Mouse (Mus musculus) thymus, postnatal 25 days (tissue): ENCODE results near the gene Pi16.

Experiments used
- DNase-seq: peaks from one replicate; pipeline ENCODE4 v3.0.0; 2022

Pi16 gene

GRCm38 (mm10) chr17:29304376-29305057, 13.0 kb upstream of the Pi16 start:
- peak; percentile 72 for DNase-seq

DNA sequence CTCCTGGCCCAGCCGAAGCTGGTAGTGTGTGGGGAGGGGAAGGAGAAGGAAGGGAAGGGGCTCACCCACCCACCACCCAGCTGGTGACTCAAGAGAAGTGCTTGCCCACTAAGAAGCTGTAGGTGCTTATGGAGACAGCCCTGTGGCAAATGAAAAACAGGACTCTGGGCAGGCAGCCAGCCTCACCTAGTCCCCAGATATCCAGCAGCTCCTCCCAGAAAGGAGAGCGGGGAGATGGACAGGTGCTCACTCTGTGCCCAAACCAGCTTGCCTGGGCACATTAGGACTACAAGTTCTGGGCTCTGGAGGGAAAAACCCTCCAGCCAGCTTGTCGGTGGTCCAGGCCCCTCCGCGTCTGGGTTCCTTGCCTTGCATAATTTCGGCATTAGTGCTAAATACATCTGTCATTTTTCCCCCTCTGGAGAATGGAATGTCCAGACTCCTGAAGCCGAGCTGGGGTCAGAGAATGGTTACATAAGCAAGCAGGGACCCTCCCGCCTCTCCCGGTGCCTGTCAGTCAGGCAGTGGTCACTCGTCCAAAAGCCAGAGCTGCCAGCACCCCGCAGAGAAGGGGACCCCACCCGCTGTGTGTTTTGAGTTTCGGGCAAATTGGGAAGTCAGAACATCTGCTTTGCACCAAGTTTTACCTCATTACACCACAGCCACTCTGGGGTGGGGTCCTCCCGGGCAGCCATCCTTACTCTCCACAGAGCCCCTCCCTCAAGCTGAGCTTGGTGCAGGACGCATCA, 12.2 kb upstream of the Pi16 start:
- peak; percentile 21 for DNase-seq

GRCm38 (mm10) chr17:29305871-29306270, 11.6 kb upstream of the Pi16 start:
- DNase-seq, result no peak

- DNase-seq, result no peak
Observed at GRCm38 (mm10) chr17:29310056-29310623, 7.3 kb upstream of the Pi16 start.

- no peak for DNase-seq
Observed at GRCm38 (mm10) chr17:29311602-29312001, 5.9 kb upstream of the Pi16 start.

DNA sequence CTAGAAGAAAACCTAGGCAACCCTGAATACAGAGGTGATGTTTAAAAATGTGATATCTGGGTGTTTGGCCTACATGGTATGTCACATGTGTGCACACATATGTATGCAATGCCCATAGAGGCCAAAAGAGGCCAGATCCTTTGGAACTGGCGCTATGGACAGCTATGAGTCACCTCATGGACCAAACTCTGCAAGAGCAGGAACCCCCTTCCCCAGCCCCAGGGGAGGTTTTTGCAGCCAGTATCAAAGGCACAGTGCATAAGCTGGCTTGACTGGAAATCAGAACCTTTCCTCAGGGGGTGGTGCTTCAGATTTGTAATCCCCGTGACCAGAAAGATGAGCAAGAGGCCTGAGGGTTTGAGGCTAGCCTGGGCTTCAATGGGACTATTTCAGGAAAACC, 5.4 kb upstream of the Pi16 start:
- DNase-seq, result no peak

DNA sequence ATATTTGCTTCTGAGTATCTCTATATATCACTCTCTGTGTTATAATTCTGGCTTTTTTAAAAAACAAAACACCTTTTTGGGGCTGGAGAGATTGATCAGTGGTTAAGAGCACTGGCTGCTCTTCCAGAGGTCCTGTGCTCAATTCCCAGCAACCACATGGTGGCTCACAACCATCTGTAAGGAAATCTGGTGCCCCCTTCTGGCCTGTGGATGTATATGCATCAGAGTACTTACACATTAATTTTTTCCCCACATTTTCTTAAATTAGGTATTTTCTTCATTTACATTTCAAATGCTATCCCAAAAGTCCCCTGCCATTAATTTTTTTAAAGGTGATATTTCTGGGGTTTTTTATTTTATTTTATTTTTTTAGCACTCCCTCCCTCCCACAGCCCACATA, 4.2 kb upstream of the Pi16 start:
- DNase-seq, result no peak

DNA sequence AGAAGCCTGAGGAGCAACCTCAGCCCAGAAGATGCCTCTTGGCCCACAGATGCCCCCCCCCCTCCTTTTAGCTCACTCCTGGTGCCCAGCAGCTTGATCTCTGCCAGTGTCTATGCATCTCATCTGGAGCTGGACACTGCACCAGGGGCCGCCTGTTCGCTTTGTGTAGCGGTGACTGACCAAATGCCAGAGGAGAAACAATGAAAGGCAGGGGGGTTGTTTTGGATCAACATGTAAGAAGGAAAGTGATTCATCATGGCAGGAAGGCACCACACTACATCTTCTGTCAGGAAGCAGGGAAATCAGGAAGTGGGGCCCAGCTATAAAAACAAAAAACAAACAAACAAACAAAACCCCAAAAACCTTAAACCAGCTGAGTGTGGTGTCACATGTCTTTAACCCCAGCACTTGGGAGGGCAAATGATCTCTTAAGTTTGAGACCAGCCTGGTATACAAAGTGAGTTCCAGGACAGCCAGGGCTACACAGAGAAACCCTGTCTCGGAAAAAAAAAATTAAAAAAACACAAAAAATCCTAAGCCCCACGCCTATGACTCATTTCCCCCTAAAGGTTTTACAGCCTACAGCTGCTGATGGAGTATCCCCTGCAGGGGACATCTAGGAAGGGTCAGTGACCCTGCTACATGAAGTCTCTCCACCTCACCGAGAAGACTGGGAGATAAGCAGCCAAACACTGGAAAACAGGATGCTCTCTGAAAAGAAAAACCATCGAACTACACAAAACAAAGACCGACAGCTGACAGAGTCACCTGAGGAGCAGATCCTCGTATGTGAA, 1.6 kb upstream of the Pi16 start:
- DNase-seq, result no peak

DNA sequence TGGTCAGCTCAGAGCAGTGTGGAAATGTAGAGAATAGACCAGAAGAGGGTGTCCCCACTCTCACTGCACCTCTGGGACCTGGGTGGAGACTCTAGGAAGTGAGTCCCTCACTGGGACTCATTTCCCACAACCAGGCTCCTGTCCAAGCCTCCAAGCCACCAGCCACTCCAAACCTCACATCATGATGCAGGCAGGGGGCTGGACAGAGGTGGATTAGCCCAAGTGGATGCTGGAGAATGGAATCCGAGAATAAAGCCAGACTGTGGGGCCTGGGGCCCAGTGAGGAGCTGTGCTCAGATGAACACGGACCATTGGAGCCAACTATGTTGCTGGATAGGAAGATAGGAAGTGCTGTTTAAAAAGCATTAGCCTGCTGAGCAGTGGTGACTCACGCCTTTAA, 589 bp upstream of the Pi16 start:
- DNase-seq, result no peak

DNA sequence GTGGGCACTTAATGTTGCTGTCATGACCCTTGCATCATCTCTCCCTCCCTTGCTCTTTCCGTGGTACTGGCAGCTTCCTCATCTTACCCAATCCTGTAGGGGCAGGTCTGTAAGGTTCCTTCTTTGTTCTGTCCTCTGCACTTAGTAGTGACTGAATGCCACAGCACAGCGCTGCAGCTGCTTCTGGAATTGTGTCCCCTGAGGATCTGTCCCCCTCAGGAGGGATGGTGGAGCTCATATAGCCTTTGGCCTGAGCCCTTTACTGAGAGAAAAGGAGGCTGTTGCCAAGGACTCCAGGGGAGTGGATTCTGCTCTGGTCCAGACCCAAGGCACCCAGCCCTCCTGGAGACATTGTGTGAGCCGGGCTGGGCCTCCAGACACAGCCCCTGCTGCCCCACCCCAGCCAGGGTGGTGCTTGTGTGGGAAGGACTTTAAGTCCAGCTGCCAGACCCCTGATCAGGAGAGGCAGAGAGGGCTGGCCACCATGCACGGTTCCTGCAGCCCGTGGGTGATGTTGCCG, 1.3 kb downstream of the Pi16 start:
- DNase-seq, result no peak

DNA sequence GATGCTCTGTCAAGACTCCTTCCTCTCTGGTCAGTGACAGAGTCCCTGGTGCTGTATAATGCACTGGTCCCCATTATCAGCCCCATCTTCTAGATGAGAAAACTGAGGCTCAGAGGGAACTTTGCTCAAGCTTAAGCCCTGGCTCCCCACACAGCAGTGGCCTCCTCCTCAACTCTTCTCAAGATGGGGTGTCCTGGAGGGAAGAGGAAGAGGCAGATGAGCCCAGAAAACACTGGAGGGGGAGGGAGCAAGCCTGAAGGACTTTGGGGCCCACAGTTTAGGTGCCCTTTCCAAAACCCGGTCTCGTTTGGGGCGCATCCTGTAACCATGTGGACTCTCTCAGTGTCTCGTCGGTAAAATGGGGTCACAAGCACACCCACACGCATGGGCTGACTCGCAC, 2.0 kb downstream of the Pi16 start:
- DNase-seq, result no peak

GRCm38 (mm10) chr17:29319881-29320639, 2.6 kb downstream of the Pi16 start:
- no peak for DNase-seq

GRCm38 (mm10) chr17:29321765-29322602, 4.5 kb downstream of the Pi16 start:
- no peak for DNase-seq

DNA sequence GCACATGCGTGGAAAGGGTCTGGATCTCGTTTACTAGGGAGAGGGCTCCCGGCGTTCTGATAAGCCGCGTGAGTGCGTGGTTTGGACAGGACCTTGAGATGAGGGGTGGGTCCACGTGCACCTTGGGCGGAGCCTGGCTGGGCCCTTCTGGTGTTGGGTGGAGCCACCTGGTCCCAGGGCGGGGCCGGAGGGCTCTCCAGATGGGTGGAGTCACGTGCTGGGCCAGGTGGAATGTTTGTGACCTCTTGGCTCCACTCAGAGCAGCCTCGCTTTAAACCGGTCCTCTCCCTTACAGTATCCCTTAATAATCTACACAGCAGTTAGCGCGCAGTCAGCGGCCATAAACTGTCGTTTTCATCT, 5.1 kb downstream of the Pi16 start:
- DNase-seq, result no peak

- no peak for DNase-seq
Observed at GRCm38 (mm10) chr17:29323625-29324024, 6.1 kb downstream of the Pi16 start.

DNA sequence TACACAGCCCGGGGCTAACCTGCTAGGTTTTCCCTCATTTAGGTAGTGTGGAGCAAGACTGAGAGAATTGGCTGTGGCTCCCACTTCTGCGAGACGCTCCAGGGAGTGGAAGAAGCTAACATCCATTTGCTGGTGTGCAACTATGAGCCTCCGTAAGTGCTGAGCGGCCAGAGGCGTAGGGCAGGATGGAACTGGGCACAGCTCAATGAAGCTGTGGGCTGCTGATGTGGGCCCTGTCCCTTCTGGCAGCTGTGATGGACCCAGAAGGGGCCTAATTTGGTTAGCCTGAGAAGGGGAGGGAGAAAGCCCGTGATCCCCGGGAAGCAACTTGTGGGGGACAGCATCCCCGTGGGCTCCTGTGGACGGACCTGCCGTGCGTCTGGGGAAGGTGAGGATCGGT, 8.4 kb downstream of the Pi16 start:
- DNase-seq, result no peak

DNA sequence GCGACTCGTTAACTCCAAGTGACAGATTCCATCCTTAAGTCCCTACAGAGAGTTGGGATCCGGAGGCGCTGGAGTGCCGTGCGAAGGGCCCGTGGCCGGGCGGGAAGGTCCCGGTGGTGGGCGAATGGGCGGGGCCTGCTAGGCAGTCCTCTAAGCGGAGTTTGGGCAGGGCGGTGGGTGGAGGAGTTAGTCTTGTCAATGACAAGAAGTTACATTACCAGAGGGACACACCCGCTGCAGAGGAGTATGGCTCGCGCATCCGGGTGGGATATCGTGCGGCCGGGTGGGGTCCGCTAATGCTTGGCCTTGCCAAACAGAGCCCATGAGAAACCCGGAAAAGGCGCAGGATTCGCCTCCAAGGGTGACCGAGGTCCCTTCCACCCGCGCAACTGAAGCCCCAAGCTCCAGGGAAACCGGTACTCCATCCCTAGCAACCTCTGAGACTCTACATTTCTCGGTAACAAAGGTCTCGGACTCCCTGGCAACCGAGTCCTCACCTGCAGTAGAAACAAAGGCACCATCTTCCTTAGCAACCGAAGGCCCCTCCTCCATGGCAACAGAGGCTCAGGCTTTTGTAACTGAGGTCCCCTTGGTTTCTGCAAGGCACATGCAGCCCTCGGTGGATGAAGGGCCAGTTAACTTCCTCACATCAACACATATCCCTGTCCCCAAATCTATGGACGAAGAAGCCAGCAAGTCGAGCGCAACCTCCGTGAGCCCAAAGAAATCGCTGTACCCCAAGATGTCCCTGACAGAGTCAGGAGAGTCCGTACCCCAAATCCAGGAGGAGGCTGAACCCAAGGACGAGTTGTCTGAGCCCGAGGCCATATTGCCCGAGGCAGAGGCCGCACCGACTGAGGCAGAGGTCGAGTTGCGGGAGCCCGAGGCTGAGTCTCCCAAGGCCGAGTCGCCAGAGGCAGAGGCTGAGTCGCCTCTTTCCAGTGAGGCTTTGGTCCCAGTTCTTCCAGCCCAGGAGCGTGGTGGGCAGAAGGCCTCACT, 9.3 kb downstream of the Pi16 start:
- DNase-seq, result no peak

DNA sequence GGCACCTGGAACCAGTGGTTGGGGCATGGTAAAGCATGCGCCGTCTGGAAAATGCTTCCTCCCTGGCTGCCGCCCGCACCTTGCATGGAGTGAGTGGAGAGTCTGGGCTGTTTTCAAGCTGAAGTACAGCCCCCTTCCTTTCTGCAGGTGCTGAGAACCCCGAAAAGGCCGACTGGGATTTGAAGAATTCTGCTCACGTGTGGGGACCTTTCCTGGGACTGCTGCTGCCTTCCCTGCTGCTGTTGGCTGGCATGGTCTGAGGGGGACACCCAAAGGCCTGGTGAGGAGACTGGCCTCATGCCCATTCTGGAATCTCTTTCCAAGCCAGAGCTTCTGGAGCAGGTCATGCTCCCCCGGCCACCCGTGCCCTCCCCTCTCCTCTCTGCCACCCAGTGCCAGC, 10.2 kb downstream of the Pi16 start:
- DNase-seq, result no peak

- no peak for DNase-seq
Observed at GRCm38 (mm10) chr17:29330221-29330620, 12.7 kb downstream of the Pi16 start.

- DNase-seq, result no peak
Observed at GRCm38 (mm10) chr17:29330671-29331410, 13.4 kb downstream of the Pi16 start.
